Mouse (Mus musculus): ENCODE data around the gene Dph1.
"Not testable (repeated sequence)": the region's sequence is repeated elsewhere in the genome, so short reads cannot be mapped to it uniquely, and the experiment has no call there.

Gene Dph1

DNA sequence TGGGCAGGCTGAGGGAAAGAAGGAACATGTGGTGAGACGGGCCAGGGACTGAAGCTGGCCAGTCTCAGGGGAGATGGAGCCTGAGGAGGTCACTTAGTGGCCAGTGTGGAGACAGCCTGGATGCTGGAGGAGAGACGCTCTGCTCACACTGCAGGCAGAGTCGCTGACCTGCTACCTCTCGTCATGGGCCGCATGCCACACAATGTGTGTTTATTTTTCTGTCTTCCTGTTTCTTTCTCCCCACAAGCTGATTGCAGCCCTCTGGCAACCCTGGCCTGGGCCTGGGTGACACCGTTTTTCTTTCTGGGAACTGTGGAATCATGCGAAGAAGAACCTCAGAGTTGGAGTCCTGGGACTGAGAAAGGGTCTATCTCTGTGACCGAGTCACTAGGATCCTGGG, 10.7 kb upstream of the Dph1 start:
- no peak for DNase-seq (ENCODE audit: low spot score)

DNA sequence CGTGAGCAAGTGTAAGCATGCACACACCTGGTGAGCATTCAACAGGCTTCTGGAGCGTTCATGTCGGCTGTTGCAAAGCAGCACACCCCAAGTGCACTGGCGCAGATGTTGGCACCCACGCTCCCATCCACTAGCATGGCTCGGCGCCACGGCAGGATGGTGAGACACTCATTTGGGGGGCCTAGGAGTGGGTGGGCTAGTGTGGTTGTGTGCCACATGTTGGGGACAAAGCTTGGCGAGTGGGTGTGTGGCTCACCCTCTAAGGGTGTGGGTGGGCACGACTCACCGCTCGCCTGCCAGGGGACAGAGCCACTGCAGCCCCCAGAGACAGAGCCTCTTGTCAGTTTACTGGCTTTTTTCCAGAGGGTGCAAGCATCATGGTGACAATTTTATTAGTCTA, 9.9 kb upstream of the Dph1 start:
- no peak for DNase-seq (ENCODE audit: low spot score)

DNA sequence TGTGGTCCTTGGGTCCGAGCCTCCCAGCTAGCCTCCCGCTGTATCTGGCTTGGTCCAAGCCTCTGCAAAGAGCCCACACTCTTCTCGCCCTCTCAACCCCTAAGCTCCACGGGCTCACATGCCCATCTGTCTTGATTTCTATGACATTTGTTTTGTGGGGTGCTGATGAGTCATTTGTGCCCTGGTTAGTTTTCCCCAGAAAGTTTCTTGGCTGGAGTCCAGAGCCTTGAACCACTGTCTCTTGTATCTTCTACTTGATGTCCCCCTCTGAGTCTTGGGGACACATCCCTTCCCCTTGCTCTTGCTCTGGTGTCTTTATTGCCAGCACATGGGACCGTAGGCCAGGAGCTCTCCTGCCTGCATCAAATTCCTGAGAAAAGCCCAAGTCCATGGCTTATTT, 8.9 kb upstream of the Dph1 start:
- no peak for DNase-seq (ENCODE audit: low spot score)

DNA sequence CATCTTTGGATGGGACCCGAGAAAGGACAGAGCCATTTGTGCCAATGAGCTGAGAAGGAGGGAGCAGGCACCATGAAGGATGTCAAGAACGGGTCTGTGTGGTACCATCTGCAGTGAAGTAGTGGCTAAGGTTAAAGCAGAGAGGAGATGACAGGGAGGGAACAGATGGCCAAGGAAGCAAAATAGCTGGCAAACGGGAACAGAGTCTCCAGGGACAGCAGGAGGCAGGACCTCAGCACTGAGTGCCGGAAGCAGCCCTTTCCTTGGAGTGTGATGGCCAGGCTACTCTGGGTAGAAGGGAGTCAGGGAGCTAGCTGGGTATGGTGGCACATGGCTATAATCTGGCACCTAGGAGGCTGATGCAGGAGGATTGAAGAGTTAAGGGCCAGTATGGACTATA, 7.8 kb upstream of the Dph1 start:
- DNase-seq (ENCODE audit: low spot score): no peak

DNA sequence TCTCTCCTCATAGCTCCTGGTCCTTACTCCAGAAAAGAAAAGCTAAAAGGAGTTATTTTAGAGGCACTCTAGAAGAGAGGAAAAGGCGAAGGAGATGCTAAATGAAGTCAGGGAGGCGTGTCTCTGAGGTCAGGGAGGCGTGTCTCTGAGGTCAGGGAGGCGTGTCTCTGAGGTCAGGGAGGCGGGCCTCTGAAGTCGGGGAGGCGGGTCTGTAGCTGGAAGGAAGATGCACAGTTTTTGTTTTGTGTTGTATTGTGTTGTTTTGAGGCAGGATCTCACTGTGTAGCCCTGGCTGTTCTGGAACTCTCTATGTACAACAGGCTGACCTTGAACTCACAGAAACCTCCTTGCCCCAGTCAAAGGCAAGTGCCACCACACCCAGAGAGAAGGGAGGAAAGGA, 6.9 kb upstream of the Dph1 start:
- DNase-seq (ENCODE audit: low spot score): no peak

DNA sequence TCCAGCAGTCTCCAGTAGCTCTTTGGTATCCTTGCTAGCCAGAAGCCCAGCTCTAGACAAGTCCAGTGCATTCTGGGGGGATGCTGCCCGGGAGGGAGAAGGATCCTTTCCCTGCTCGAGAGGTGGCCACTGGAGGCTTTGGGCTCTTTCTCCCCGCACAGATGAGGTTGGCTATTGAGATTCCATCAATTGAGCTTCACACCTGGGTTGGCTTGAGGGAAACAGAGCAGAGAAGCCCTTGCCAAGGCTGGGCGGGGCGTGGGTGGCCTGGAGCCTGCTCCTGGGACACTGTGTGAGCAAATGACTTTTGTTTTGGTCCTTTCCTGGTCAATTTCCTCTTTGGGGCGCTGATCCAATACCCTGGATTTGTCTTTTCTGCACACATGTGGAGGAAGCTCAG, 5.1 kb upstream of the Dph1 start:
- DNase-seq (ENCODE audit: low spot score): no peak

DNA sequence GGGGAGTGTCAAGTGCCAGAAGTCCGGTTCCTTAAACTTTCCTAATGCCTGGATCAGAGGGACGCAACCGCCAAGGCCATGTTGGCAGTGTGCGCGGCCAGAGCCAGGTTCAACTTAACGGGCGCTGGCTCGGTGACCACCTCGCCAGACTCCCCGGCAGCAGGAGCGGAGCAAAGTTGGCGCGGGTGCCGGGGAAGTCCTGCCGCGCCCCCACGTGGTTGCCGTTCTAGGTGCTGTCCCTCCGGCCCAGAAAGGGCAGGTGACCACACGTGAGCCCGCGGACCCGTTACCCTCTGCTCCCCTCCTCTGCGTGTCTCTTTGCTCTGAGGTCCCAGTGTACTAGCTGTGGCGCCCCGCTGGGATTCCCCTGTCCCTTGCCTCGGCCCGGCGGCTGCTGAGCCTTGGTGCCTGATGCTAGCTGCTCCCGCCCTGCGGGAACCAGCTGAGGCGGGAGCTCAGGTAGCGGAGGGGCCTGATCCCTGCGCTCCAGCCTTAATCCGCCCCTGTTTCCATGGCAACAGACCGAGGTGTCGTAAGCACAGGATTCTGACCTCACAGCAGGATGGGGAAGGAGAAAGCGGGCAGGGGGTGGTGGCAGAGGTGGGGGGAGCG, 3.9 kb upstream of the Dph1 start:
- DNase-seq (ENCODE audit: low spot score): peak; percentile 42

DNA sequence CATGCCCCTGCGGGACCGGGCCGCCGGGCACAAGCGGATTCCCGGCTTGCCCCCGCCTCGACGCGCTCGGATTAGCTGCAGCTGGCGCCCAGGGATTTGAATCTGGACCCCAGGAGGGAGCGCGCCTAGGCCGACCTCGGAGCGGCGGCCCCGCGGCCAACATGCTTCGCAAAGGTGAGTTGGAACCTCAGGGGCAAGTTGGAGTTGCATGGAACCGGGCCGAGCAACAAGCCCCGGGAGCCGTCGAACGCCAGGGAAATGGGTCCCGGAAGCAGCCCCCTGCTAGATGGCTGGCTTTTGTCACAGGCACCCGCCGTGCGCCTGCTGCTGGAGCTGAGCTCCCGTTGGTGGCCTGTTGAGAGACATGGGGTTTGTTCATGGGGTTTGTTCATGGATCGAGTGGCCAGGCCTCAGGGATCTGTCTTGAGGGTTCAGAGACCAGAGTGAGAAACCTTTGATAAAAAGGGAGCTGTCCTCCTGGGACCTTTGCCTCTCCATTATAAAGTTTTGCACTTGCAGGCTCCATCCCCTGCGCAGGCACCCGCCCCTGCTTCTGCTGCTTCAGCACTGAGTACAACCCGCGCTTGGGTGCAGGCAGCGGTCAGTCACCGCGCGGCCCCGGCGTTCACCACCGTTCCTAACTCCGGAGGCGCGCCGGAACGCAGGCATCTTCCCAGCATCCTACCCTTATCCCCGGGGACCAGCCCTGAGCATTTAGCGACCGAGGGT, 3.2 kb upstream of the Dph1 start:
- no peak for DNase-seq (ENCODE audit: low spot score)

DNA sequence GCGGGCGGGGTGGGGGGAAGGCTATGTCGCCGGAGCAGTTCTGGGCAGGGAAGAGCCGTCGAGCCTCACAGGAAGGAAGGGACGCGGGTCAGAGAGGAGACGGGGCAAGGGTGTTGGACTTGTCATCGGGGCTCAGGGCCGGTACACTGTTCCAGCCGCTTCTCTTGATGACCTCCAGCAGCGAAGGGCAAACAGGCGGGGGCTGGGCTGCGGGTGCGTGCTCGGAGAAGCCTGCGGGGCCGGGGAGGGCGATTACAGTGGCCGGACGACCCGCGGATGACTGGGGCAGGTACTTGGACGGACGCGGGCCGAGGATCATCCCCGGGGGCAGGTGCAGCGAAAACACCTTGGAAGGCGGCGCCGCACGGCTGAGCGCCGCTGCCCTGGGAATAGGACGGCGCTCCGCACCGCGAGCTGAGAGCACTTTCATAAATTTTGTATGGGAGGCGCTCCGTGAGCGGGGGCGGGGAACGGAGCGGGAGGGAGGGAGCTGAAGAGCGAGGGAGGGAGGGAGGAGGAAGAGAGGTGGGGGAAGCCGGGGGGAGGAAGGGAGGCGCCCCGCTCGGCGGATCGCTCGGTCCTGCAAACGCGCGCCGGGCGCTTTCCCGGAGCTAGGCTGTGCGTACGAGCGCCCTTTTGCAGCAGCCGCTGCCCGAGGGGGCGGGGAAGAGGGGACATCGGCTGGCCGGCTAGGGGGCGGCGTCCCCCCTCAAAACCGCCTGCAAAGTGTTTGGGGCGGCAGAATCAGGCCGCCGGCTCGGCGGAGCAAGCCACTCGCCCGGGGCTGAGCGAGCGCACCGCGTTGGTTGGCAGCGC, 2.4 kb upstream of the Dph1 start, which contains the start of gene Rtn4rl1:
Gene Rtn4rl1, plus strand, starts transcription at position 528 of the 816 bp plus-strand sequence.
- DNase-seq (ENCODE audit: low spot score): peak; percentile 67

DNA sequence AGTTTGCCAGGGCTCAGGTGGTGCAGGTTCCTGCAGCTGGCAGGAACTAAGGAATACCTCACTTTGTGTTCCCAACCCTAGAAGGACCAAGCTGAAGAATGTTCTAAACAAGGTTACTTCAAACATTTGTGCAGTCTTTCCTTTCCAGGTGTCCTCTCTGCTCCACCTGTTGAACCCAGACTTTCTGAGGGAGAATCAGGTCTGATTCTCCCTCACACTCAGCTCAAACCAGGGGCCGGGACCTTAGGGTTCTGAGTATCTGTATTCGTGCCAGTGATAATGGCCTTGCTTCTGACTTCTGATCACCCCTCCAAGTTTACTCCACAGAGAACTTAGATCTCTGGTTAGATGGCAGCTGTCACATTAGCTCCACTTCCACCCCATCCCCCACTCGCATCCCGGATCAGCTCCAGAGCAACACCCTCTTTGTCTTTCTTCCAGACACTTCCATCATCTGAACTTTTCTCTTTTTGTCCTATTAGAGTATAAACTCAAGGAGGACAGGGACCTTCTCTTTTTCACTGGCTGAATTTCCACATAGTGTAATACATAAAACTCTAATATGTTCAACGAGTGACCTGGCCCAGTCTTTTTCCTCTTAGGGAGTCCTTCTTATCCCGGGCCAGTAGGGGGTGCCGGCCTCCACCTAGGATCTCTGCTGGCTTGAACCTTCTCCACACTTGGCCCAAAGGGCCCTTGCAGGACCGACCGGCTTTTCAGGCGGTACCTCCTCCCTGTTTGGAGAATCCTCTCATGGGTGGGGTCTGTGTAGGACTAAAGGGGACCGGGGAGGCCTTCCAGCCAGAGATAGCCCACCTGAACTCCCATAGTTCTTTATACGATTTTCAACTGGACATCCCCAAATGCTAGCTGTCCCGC, 1.5 kb upstream of the Dph1 start:
- DNase-seq (ENCODE audit: low spot score): peak; percentile 76

DNA sequence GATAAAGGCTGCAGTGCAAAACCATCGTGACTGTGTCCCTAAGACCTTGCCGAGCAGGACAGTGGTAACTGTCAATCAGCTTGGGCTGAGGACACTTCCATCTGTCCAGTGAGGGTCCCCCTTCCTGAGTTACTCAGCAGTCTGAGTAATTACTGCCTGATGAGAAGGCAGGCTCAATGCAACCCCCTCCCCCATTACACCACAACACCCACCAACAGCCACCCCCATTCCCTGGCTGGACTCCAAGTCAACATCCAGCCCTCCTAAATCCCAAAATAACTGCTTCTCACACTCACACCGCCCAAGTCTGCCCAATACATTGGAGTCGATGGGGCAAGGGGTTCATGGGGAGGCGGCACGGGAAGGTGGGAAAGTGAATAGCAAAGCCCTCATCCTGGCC, 800 bp upstream of the Dph1 start:
- no peak for DNase-seq (ENCODE audit: low spot score)

DNA sequence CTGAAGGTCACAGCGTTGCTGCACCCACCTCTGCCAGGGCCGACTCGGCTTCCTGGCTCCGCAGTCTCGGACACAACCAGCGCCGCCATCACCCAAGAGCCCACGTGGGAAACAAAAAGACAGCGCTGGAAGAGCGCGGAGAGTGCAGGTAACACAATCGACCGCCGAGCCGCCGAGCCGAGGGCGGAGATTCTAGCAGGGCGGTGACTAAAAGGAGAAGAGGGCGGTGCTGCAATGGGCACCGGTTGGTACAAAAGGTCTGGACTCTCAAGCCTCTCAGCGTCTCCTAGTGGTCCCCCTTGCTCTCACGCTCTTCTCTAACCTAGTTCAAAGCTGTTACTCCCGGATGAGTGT, 693 bp downstream of the Dph1 start:
- peak; percentile 64 for DNase-seq (ENCODE audit: low spot score)

DNA sequence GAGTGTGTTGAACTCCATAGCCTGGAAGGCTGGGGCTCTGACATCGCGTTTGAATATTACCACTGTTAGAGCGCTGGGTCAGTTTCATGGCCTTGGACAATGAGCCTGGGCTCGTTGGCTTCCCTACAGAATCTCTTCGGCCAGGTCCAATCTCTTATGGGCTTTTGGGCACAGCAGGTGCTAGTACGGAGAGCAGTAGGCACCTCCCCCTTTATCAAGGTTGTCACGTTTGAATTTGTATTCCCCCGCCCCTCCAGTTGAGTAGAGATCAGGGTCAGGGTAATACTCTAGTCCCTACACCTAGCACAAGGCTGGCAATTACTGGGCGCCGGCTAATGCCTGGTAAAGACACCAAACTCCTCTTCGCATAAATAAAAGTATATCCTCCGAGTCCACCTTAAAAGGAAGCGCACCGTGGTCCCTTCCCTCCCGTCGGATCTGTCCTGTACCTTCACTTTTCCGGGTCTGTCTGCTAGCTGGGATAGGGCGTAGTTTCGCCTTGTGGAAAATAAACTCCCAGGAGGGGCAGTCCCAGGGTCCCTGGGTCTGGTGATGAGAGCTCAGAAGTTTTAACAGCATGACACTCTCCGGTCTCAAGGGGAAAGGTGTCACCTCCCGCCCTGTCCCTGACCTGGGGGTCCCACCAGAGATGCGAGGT, 1.2 kb downstream of the Dph1 start:
- DNase-seq (ENCODE audit: low spot score): no peak

DNA sequence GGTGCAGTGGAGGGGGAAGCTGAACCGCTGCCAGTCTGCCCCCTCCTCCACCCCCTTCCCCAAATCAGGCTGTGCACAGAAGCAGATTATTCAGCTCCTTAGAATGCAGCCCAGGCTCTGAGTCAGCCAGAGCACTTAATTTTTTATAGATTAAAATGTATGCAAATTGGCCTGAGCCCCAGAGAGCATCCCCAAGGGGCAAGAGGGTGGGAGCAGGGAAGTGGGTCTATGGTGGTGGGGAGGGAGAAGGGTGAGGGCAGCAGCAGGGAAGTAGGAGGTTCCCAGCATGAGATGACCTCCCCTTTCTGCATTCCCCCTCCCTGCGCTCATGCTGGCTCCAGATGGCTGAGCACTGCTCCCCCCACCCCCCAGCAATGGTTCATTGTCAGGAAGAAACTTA, 6.1 kb downstream of the Dph1 start:
- DNase-seq (ENCODE audit: low spot score): no peak

DNA sequence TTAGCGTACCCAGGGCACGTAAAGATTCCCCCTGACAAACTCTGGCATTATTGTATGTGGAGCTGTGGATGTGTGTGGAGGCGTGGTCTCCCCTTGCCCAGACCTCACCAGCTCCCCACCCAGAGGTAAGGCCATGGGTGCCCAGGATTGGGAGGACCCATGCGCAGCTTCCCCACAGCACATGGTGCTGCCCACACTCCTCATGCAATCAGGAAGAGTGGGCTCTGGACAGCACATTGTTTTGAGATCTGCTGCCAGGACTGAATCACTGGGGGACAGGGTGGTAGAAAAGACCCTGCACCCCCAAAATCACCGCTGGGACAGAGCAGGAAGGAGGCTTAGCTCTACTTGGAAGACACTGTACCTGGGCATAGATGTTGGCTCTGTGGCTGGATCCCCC, 6.5 kb downstream of the Dph1 start:
- no peak for DNase-seq (ENCODE audit: low spot score)

DNA sequence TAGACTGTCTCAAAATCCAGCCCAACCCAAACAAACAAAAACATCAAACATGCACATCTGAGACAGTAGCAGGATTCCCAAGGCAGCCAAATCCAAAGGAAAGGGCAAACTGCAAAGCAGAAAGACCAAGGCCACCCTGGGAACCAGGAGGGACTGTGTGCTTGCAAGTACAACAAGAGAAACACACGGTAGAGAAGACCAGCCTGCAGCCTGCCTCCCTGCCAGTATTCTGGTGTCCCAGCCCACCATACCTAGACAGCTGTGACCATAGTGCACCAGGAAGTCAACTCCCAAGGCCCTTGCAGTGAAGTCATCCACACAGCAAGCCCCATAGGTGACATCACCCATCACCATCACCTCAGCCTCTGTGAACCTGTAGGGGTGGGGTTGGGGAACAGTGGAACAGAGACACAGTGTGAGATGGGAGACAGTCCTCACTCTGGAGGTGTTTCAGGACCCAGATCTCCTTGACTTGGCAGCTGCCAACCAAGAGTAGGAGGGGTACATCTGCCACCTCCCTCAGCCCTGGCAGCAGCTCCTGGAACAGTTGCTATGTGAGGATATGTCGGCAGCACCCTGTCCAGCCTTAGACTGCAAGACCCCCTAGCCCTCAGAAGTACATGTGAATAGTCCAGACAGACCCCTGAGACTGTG, 7.0 kb downstream of the Dph1 start:
- no peak for DNase-seq (ENCODE audit: low spot score)

DNA sequence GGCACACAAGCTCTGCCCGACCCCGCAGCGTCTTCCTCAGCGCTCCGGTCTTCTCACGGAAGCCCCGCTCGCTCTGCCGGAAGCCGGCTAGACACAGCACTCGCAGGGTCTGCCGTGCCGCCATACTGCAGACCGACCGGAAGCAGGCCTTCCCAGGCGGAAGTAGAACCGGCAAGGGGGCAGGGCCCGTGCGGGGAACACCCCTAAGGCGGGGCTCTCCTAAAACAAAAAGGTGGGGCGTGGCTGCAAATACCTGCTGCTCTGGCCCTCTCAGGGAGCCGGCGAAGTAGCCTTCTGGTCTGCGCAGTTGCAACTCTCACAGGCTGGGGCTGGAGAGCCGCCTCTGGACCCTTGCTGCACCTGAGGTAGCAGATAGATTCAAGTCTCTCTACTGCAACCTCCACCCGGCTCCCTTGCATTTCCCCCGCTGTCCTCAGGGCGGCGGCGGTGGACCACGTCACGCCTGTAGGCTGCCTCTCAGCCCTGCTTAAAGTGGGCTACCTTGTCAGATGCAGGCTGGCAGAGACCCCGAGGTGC, 12.3 kb downstream of the Dph1 start, which contains the start of gene Ovca2:
Gene Ovca2, minus strand, starts transcription at position 164 of the 537 bp plus-strand sequence.
- DNase-seq (ENCODE audit: low spot score): peak; percentile 82

DNA sequence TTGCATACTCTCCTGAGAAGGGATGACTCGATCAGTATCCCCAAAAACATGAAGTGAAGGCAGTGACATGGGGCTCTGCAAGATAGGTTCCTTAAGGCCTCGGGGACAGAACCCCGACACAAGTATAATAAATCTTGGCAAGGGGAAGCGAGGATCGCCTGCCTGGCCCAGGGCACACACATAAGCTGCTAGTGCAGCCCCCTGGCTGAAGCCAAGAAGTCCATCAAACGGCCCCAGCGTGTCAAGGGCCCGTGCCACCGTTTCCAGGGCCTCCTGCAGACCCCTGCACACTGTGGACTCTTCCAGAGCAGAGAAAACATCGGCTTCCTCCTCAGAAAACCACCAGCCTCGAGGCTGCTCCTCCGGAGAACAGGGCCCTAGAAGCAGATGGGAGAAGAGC, 13.0 kb downstream of the Dph1 start:
- DNase-seq (ENCODE audit: low spot score): no peak

DNA sequence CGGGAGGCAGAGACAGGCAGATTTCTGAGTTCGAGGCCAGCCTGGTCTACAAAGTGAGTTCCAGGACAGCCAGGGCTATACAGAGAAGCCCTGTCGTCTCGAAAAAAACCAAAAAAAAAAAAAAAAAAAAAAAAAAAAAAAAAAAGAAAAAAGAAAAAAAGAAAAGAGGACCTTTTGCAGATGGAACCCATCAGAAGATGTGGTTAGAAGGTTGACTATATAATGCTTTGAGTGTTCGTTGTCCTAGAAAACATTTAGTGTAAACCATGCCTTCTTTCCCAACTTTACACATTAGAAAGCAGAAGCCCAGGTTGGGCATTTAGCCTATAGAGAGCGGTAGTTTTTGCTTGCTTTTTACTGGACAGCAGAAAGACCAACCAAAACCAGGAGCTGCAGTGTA, 16.5 kb downstream of the Dph1 start:
- not testable (repeated sequence) for DNase-seq (ENCODE audit: low spot score)

DNA sequence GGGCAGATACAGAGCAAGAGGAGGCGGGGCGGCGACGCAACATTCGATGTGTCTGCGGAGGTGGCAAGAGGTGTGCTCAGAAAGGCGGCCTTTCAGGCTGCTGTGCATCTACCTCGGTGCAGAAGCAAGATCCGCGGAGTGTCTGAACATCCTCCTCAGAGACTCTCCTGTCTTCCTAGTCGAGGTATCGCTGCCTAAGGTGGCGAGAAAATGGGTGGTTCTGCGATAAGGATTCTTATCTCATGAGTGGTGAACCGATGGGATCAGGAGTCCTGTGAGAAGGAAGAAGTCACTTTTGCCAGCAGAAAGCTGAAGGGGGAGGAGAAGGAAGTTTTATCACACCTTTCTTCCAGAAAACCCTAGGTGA, 17.3 kb downstream of the Dph1 start:
- no peak for DNase-seq (ENCODE audit: low spot score)

Data from urinary bladder, postnatal 25 days (tissue).